Mouse (Mus musculus): Measurements from ENCODE around the gene Slc13a5. TPM values are rescaled to one million over a fixed set of nuclear protein-coding genes. Genes with fewer than 3 reads are reported as not detected.

Slc13a5 gene
- polyA plus RNA-seq, 1 experiment: 16.7 TPM

DNA sequence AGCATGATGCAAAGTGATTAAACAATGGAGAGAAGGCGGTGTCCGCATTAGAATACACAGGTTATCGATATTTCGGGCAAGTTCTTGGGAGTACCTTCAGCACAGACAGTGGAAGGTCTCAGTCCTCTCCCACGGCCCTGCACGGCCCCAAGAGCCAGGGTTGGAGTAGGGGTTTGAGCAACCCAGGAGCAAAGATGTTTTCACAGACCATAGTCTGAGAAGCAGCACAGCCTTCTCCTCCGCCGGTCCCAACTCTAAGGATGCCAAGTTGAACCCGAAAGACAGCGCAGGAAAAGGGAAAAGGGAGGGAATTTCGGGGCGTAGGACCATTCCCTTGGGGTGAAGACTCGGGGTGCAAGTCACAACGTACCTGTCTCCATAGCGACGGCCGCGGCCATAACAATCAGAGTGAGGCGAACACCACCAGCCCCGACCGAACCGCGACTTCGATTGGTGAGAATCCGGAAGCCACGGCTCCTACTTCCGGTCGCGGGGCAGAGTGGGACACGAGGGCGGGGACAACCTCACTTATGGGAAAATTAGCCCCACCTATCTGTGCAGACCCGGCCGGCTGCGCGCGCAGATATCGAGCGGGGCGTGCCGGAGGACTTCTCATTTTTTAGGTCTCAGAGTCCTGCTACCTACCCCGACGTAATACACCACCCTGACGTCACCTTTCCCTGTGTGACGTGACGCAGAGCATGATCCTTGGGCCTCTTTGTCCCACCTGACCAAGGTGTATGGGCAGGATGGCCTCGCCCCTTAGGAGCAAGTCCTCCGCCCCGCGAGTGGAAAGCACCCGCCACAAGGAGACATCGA lies 52.2 kb downstream of the Slc13a5 start:
- TF ChIP-seq POLR2A (IDR thresholded peaks at IDR 0.05; ENCODE audit: extremely low read depth, insufficient read depth, low read length): peak; percentile 84
- TF ChIP-seq CTCF (IDR thresholded peaks at IDR 0.05; ENCODE audit: extremely low read depth, insufficient read depth, low read length): no peak
- Histone ChIP-seq H3K4me3 (ENCODE audit: insufficient read depth, low read length) (peak overlapping the region; percentile 77), H3K27ac (ENCODE audit: insufficient read depth, low read length) (peak overlapping the region; percentile 63), H3K4me1 (ENCODE audit: control insufficient read depth, insufficient read depth, low read length) (peaks cover 3% of the 10 kb centered on the region; the same call in 1 of the 2 replicates)

DNA sequence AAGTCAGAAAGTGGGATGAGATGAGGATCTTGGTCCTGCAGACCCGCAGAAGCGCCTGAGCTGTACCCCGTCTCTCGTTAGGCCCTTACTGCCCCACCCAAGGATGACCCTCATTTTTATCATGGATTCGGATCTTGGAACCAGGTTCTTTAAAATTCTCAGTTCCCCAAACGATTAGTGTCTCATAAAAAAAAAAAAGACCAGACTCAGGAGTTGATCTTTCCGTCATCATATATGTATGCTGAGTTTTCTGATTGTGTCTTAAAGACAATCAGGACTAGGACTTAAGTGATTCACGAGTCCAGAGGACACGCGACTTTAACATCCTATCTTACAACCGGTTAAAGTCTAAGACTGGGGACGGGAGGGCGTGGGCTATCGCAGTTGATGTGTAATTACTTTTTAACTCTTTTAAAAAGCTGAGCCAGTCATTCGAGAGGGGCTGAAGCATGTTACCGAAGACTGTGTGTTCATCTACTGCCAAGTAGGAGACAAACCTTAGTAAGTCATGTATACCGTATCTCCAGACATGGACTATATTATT lies 59.1 kb downstream of the Slc13a5 start:
- peak overlapping the region; percentile 90 for H3K4me3 ChIP-seq (ENCODE audit: insufficient read depth, low read length)
- peaks cover 4% of the 10 kb centered on the region for H3K4me1 ChIP-seq (ENCODE audit: control insufficient read depth, insufficient read depth, low read length)
- no peak for TF ChIP-seq CTCF (IDR thresholded peaks at IDR 0.05; ENCODE audit: extremely low read depth, insufficient read depth, low read length)
- TF ChIP-seq POLR2A (IDR thresholded peaks at IDR 0.05; ENCODE audit: extremely low read depth, insufficient read depth, low read length): no peak
- 0 out of 2 replicates have a peak overlapping the region, but pooled peaks have one; percentile 5 for H3K27ac ChIP-seq (ENCODE audit: insufficient read depth, low read length)

DNA sequence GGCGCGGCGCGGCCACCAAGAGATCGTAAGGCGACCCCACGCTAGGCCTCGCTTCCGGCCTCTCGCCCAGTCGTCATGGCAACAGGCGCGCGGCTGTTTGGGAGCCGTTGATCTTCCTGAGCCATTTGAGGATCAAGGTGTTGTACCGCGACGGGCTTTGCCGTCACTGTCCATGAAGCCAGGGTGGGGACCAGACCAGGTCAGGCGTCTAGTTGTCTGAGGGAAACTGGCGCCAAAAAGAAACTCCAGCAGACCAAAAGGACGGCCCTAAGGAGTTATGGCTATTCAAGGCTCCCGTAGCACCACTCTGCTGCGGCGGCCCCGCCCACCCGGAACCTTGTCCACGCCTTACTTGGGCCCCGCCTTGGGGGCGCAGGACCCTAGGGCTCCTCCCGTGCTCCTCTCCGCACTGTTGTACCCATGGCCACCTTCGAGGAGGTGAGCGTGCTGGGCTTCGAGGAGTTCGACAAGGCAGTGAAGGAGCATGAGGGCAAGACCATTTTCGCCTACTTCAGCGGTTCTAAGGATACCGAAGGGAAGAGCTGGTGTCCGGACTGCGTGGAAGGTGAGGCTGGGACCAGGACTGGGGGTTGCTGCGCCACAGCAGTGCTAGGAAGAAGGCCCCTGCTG lies 59.7 kb downstream of the Slc13a5 start, which contains the start of the genes 4933427D14Rik and Txndc17:
Gene 4933427D14Rik (minus strand): TSS at position 256 of the 630 bp plus-strand sequence.
Gene Txndc17 (plus strand): TSS at position 344 of the 630 bp plus-strand sequence.
- Histone ChIP-seq H3K27ac (ENCODE audit: insufficient read depth, low read length) (peak within 1 kb of the TSS; percentile 66), H3K4me1 (ENCODE audit: control insufficient read depth, insufficient read depth, low read length) (peaks cover 4% of the 10 kb centered on the region), H3K4me3 (ENCODE audit: insufficient read depth, low read length) (peak within 1 kb of the TSS; percentile 90)
- TF ChIP-seq POLR2A (IDR thresholded peaks at IDR 0.05; ENCODE audit: extremely low read depth, insufficient read depth, low read length) (peak; percentile 62; the same call in 1 of the 2 replicates), CTCF (IDR thresholded peaks at IDR 0.05; ENCODE audit: extremely low read depth, insufficient read depth, low read length) (no peak)

DNA sequence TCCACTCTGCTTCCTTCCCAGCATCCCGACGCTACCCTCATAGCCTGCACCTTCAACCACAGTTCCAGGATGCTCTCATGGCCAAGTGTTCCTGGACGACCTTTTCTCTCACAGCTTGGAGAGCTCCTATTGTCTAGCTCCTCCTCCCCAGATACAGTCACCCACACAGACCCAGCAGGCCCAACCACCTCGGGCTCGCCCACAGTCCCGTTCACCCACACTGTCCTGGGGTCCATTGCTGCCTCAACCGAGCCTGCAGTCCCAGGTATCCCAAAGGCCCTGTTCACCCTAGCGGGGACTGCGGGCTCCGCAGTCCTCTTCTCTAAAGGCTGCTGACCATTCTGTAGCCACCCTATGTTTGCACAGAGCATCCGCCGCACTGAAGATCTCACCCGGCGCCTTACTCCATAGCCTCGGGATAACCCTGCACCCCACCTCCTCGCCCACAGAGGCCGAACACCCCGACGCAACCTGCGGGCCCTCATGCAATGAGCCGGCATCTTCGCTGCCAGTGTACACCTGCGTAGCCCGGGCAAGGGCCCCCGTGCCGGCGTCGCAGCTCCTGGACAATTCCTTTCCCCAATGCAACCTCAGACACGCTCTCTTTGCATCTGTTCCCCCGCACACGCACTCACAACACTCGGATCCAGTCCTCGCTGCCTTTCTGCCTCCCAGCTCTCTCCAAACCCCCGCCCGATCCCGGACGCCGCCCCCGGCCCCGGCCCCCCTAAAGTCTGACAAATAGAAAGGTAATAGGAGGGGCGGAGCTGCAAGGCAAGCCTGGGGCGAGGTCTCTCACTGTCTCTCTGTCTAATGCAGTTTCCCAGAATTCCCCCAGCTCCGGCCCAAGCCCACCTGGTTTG lies 60.5 kb downstream of the Slc13a5 start, which contains the start of gene Gm43951:
Gene Gm43951 (minus strand): TSS at position 500 of the 863 bp plus-strand sequence.
- peaks cover 4% of the 10 kb centered on the region for H3K4me1 ChIP-seq (ENCODE audit: control insufficient read depth, insufficient read depth, low read length)
- peak within 1 kb of the TSS; percentile 90 for H3K4me3 ChIP-seq (ENCODE audit: insufficient read depth, low read length)
- TF ChIP-seq POLR2A (IDR thresholded peaks at IDR 0.05; ENCODE audit: extremely low read depth, insufficient read depth, low read length) (0 out of 2 replicates have a peak, but pooled peaks have one; percentile 6), CTCF (IDR thresholded peaks at IDR 0.05; ENCODE audit: extremely low read depth, insufficient read depth, low read length) (no peak)
- peak within 1 kb of the TSS; percentile 66 for H3K27ac ChIP-seq (ENCODE audit: insufficient read depth, low read length)

DNA sequence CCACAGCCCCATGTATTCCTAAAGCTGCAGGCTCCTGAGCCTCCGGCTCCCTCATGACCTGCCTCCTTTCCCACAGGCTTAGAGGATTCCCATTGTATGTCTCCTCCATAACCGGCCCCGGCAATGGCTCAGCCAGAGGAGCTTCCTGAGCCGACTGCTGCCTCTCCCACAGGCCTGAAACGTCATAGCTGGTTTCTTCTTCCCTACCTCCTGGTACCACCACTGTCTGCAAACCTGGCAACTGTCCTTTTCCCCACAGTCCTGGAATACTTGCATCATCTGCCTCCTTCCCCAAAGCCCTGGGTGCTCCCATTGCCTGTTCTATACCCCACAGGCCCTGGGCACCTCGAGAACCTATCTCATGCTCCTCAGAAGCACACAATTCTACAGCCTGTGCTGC lies 61.8 kb downstream of the Slc13a5 start:
- TF ChIP-seq CTCF (IDR thresholded peaks at IDR 0.05; ENCODE audit: extremely low read depth, insufficient read depth, low read length) (no peak), POLR2A (IDR thresholded peaks at IDR 0.05; ENCODE audit: extremely low read depth, insufficient read depth, low read length) (no peak)

DNA sequence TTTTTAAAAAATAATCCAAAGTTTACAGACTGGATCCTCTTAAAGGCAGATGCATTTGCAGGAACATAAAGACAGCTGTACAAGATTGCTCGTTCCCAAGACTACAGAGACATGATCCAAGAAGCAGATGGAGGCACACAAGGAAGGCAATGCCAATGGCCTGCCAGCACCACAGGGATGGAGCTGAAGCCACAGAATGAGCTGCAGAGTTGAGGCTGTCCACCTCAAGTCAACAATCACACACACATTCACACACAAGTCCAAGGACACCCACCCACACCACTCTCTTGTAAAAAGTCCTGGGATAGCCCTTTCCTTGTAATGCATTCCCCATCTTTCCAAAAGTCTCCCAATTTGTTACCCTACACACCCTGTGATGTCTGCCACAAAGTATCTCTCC lies 63.6 kb downstream of the Slc13a5 start:
- Histone ChIP-seq H3K27ac (ENCODE audit: insufficient read depth, low read length) (no peak overlapping the region), H3K4me3 (ENCODE audit: insufficient read depth, low read length) (no peak overlapping the region)

More for the DNA sequence above, 61.8 kb downstream of the Slc13a5 start:
- Histone ChIP-seq H3K27ac (ENCODE audit: insufficient read depth, low read length) (peak overlapping the region; percentile 6; the same call in 1 of the 2 replicates), H3K4me1 (ENCODE audit: control insufficient read depth, insufficient read depth, low read length) (peaks cover 4% of the 10 kb centered on the region), H3K4me3 (ENCODE audit: insufficient read depth, low read length) (peak overlapping the region; percentile 90)

DNA sequence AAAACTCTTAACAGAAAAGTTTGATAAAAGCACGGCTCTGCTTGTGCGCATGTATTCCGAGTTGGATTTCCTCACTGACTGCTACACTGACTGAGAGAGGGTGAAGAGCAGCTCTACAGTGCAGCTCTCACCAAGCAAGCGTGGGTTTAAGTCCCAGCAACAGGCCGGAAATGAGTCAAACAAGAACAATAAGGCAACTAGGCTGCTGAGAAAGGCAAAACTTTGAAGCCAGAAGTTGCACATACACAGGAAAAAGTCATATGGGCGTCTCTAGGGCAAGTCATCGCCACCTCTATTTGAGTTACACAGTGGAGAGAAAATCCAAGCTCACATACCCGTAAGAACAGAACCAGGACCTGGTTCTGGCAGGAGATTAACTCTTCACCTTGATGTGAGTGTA lies 70.5 kb downstream of the Slc13a5 start:
- no peaks in the 10 kb centered on the region; the same call in 1 of the 2 replicates for H3K4me1 ChIP-seq (ENCODE audit: control insufficient read depth, insufficient read depth, low read length)
- no peak overlapping the region for H3K4me3 ChIP-seq (ENCODE audit: insufficient read depth, low read length)
- H3K27ac ChIP-seq (ENCODE audit: insufficient read depth, low read length): no peak overlapping the region
- TF ChIP-seq CTCF (IDR thresholded peaks at IDR 0.05; ENCODE audit: extremely low read depth, insufficient read depth, low read length) (no peak), POLR2A (IDR thresholded peaks at IDR 0.05; ENCODE audit: extremely low read depth, insufficient read depth, low read length) (no peak)

More for the DNA sequence above, 63.6 kb downstream of the Slc13a5 start:
- H3K4me1 ChIP-seq (ENCODE audit: control insufficient read depth, insufficient read depth, low read length): peaks cover 4% of the 10 kb centered on the region
- TF ChIP-seq CTCF (IDR thresholded peaks at IDR 0.05; ENCODE audit: extremely low read depth, insufficient read depth, low read length) (no peak), POLR2A (IDR thresholded peaks at IDR 0.05; ENCODE audit: extremely low read depth, insufficient read depth, low read length) (no peak)

DNA sequence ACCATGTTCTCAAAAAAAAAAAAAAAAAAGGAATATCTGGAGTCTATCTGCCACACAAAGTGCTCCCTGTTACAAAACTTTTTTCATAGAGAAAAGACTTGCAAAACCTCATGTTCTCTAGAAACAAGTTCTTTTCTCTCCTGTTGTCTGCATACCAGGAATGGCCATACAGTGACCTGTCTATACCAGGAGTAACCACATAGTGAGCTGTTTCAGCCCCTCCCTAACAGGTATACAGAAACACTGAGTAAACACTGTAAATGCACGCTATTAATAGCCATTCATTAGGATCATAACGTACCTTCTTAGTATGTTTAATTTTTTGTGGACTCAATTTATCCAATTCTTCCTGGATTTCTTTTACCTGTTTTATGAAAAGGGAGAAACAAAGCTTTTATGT lies 72.8 kb downstream of the Slc13a5 start:
- TF ChIP-seq POLR2A (IDR thresholded peaks at IDR 0.05; ENCODE audit: extremely low read depth, insufficient read depth, low read length) (no peak), CTCF (IDR thresholded peaks at IDR 0.05; ENCODE audit: extremely low read depth, insufficient read depth, low read length) (no peak)
- H3K4me3 ChIP-seq (ENCODE audit: insufficient read depth, low read length): no peak overlapping the region
- no peak overlapping the region for H3K27ac ChIP-seq (ENCODE audit: insufficient read depth, low read length)

More for the DNA sequence above, 72.8 kb downstream of the Slc13a5 start:
- no peaks in the 10 kb centered on the region; the same call in 1 of the 2 replicates for H3K4me1 ChIP-seq (ENCODE audit: control insufficient read depth, insufficient read depth, low read length)

Other genes with a start within 250 kb of the Slc13a5 start
- gene Aipl1, start 229.7 kb downstream of the Slc13a5 start, polyA plus RNA-seq (2012; rRNA removed): 0.04 and 0.06 TPM in 2 replicates
- gene Pimreg, start 225.2 kb downstream of the Slc13a5 start, polyA plus RNA-seq (2012; rRNA removed): 0.61 and 0.92 TPM in 2 replicates
- gene Pitpnm3, start 131.4 kb downstream of the Slc13a5 start, polyA plus RNA-seq (2012; rRNA removed): 69.5 and 72.8 TPM in 2 replicates
- gene Gm43951, start 60.4 kb downstream of the Slc13a5 start, polyA plus RNA-seq (2012; rRNA removed): 7.0 and 8.0 TPM in 2 replicates
- gene 4933427D14Rik, start 59.8 kb downstream of the Slc13a5 start, polyA plus RNA-seq (2012; rRNA removed): 34.1 and 36.2 TPM in 2 replicates
- 71.3 and 71.6 TPM in 2 replicates for gene Txndc17, start 59.7 kb downstream of the Slc13a5 start, polyA plus RNA-seq (2012; rRNA removed)
- gene Med31, start 51.6 kb downstream of the Slc13a5 start, polyA plus RNA-seq (2012; rRNA removed): 24.2 and 25.8 TPM in 2 replicates
- 16.0 and 16.3 TPM in 2 replicates for gene Xaf1, start 34.4 kb upstream of the Slc13a5 start, polyA plus RNA-seq (2012; rRNA removed)
- not detected in 2 replicates for gene Fbxo39, start 47.2 kb upstream of the Slc13a5 start, polyA plus RNA-seq (2012; rRNA removed)
- 0.95 and 1.8 TPM in 2 replicates for gene Tekt1, start 95.2 kb upstream of the Slc13a5 start, polyA plus RNA-seq (2012; rRNA removed)
- 0.78 and 1.6 TPM in 2 replicates for gene Smtnl2, start 144.5 kb upstream of the Slc13a5 start, polyA plus RNA-seq (2012; rRNA removed)
- gene Ggt6, start 168.3 kb upstream of the Slc13a5 start, polyA plus RNA-seq (2012; rRNA removed): 0.25 and 0.27 TPM in 2 replicates
- 48.1 and 56.2 TPM in 2 replicates for gene Mybbp1a, start 174.1 kb upstream of the Slc13a5 start, polyA plus RNA-seq (2012; rRNA removed)
- gene Spns2, start 222.7 kb upstream of the Slc13a5 start, polyA plus RNA-seq (2012; rRNA removed): 45.2 and 52.9 TPM in 2 replicates